Mouse (Mus musculus) liver, adult 2 months (tissue): ENCODE data around the gene Ptpru. TPM values are rescaled to one million over a fixed set of nuclear protein-coding genes. Genes with fewer than 3 reads are reported as not detected.

Experiments
- DNase-seq: peaks from one replicate; pipeline ENCODE4 v3.0.0-alpha.2; 2011; ENCODE audit warnings: low read depth, low spot score; ENCODE audit errors: extremely low read depth
- H3K27ac ChIP-seq: fragments of 200-500 bp; replicated peaks from 2 replicates; pipeline ENCODE4 v1.5.1; 2012; ENCODE audit warnings: low read depth, mild to moderate bottlenecking, control low read depth, inconsistent platforms, low read length; ENCODE audit not compliant: insufficient read depth
- H3K27me3 ChIP-seq: fragments of 200-500 bp; 2 replicates; pipeline ENCODE4 v1.6.1; 2012; ENCODE audit warnings: mild to moderate bottlenecking, moderate library complexity, low read length, inconsistent platforms; ENCODE audit not compliant: control insufficient read depth, insufficient read depth
- H3K36me3 ChIP-seq: fragments of 200-500 bp; 2 replicates; pipeline ENCODE4 v1.6.1; 2012; ENCODE audit warnings: low read length, inconsistent platforms; ENCODE audit not compliant: control insufficient read depth, insufficient read depth
- H3K4me1 ChIP-seq: fragments of 200-500 bp; 2 replicates; pipeline ENCODE4 v1.6.1; 2011; ENCODE audit warnings: low read length; ENCODE audit not compliant: control insufficient read depth, insufficient read depth
- H3K4me3 ChIP-seq: fragments of 200-500 bp; 2 replicates; pipeline ENCODE4 v1.5.1; 2011; ENCODE audit warnings: low read depth, mild to moderate bottlenecking, control low read depth, low read length, moderate library complexity; ENCODE audit not compliant: insufficient read depth
- H3K79me2 ChIP-seq: fragments of 200-500 bp; 2 replicates; pipeline ENCODE4 v1.6.1; 2012; ENCODE audit warnings: inconsistent platforms, mild to moderate bottlenecking, low read length, moderate library complexity; ENCODE audit not compliant: control insufficient read depth, insufficient read depth
- H3K9ac ChIP-seq: fragments of 200-500 bp; 2 replicates; pipeline ENCODE4 v1.6.1; 2012; ENCODE audit warnings: low read depth, mild to moderate bottlenecking, control low read depth, inconsistent platforms, low read length
- CTCF ChIP-seq: fragments of 200-500 bp; IDR thresholded peaks from 2 replicates; pipeline ENCODE4 v1.5.1; 2011; ENCODE audit warnings: low read depth, low read length, control low read depth
- POLR2A ChIP-seq: fragments of 200-500 bp; IDR thresholded peaks from 2 replicates; pipeline ENCODE4 v1.6.1; 2011; ENCODE audit warnings: low read length, control low read depth; ENCODE audit not compliant: insufficient read depth; ENCODE audit errors: extremely low read depth
- WGBS: fragments of 180-500 bp; shearing (Covaris S2); methylation state at CpG from one replicate; pipeline ENCODE4 v1.1.7; 2018; 5-methylcytosine and 5-hydroxymethylcytosine counted together
- polyA plus RNA-seq: library from polyadenylated mRNA; depleted of rRNA; stranded (reverse); fragments of >200 nt; gene quantifications from 2 replicates; pipeline ENCODE4 v1.2.3, GENCODE M21; 2012
- total RNA-seq: library from RNA; depleted of rRNA; stranded (reverse); fragments of >200 nt; gene quantifications from 2 replicates; pipeline ENCODE4 v1.2.3, GENCODE M21; 2014

Gene Ptpru
- total and polyA plus RNA-seq, 2 experiments, result 0.09 to 0.27 TPM

- Histone ChIP-seq H3K4me1 (peaks cover 1% of the 10 kb centered on the region; the same call in 1 of the 2 replicates), H3K9ac (no peak overlapping the region), H3K79me2 (no peaks in the 10 kb centered on the region), H3K4me3 (no peak overlapping the region), H3K36me3 (no peaks in the 10 kb centered on the region), H3K27ac (no peak overlapping the region), H3K27me3 (peaks cover 3% of the 10 kb centered on the region; the same call in 1 of the 2 replicates)
- no peak for TF ChIP-seq POLR2A
- no peak for TF ChIP-seq CTCF
- no peak for DNase-seq
- WGBS, result 77% methylated on average over 5 of the region's 5 CpGs
Measured at GRCm38 (mm10) chr4:131831546-131832045, 6.5 kb downstream of the Ptpru start.

DNA sequence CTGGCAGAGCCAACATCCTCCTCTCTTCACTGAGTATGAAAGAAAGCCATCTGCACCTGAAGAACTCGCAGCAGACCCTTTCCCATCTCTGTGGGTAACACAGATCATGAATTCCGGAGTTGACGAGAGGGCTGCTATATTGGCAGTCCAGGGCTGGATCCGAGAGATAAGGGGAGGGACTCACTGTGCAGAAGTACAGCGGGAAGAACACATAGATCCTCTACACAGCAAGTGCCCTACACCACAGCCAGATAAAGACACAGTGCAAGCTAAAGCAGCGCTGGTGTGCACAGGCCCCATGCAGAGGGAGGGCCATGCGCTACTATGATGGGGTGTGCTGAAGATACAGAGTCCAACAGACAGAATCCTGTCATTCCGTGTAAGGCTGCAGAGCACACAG, 9.0 kb downstream of the Ptpru start:
- no peaks in the 10 kb centered on the region for H3K36me3 ChIP-seq
- WGBS, result 67% methylated on average over 8 of the region's 8 CpGs
- no peak for TF ChIP-seq CTCF
- no peak for TF ChIP-seq POLR2A
- no peaks in the 10 kb centered on the region for H3K27me3 ChIP-seq
- DNase-seq, result no peak
- H3K9ac ChIP-seq, result no peak overlapping the region
- no peak overlapping the region for H3K4me3 ChIP-seq
- no peaks in the 10 kb centered on the region for H3K4me1 ChIP-seq
- no peak overlapping the region for H3K27ac ChIP-seq
- H3K79me2 ChIP-seq, result no peaks in the 10 kb centered on the region

GRCm38 (mm10) chr4:131826905-131827304, 11.2 kb downstream of the Ptpru start:
- Histone ChIP-seq H3K9ac (no peak overlapping the region), H3K79me2 (no peaks in the 10 kb centered on the region), H3K4me1 (no peaks in the 10 kb centered on the region), H3K4me3 (no peak overlapping the region), H3K27me3 (no peaks in the 10 kb centered on the region), H3K36me3 (no peaks in the 10 kb centered on the region), H3K27ac (no peak overlapping the region)
- no peak for TF ChIP-seq CTCF
- TF ChIP-seq POLR2A, result no peak
- WGBS, result 34% methylated on average over 6 of the region's 6 CpGs
- no peak for DNase-seq

GRCm38 (mm10) chr4:131825830-131826229, 12.3 kb downstream of the Ptpru start:
- H3K4me3 ChIP-seq, result no peak overlapping the region
- no peaks in the 10 kb centered on the region for H3K4me1 ChIP-seq
- peak; percentile 29 for DNase-seq
- 31% methylated on average over 8 of the region's 8 CpGs for WGBS
- TF ChIP-seq CTCF, result peak; percentile 88
- no peak for TF ChIP-seq POLR2A
- no peak overlapping the region for H3K27ac ChIP-seq
- H3K27me3 ChIP-seq, result no peaks in the 10 kb centered on the region
- no peak overlapping the region for H3K9ac ChIP-seq
- H3K79me2 ChIP-seq, result no peaks in the 10 kb centered on the region
- H3K36me3 ChIP-seq, result no peaks in the 10 kb centered on the region

DNA sequence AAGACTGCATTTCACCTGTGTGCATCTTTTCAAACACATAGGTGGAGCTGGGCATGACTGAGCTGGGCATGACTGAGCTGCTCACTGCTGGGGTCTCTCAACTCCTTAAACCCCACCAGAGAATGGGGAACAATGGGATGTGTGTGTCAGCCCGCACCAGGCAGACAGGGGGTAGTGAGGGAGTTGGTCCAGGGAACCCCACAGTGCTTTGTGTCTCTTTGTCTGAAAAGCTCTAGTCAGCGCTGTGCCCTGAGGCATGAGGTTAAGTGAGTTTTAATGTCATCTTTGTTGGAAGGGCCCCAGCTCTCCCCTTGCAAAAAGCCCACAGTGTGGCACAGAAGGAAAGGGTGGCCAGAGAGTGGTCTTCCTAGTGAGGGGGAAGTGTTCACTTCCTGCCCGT, 13.1 kb downstream of the Ptpru start:
- H3K4me1 ChIP-seq, result no peaks in the 10 kb centered on the region

GRCm38 (mm10) chr4:131822583-131822982, 15.5 kb downstream of the Ptpru start:
- WGBS, result 80% methylated on average over 3 of the region's 3 CpGs
- no peak overlapping the region for H3K9ac ChIP-seq

More for the DNA sequence above, 13.1 kb downstream of the Ptpru start:
- no peaks in the 10 kb centered on the region for H3K79me2 ChIP-seq
- H3K4me3 ChIP-seq, result no peak overlapping the region
- no peaks in the 10 kb centered on the region for H3K36me3 ChIP-seq
- TF ChIP-seq CTCF, result no peak
- no peak for TF ChIP-seq POLR2A
- DNase-seq, result no peak
- no peak overlapping the region for H3K9ac ChIP-seq
- no peak overlapping the region for H3K27ac ChIP-seq
- WGBS, result 72% methylated on average over 3 of the region's 3 CpGs
- 0 out of 2 replicates have a peak, but pooled peaks cover 3% of the 10 kb centered on the region for H3K27me3 ChIP-seq

More at GRCm38 (mm10) chr4:131822583-131822982, 15.5 kb downstream of the Ptpru start:
- Histone ChIP-seq H3K27ac (no peak overlapping the region), H3K79me2 (no peaks in the 10 kb centered on the region), H3K4me3 (no peak overlapping the region), H3K27me3 (0 out of 2 replicates have a peak, but pooled peaks cover 5% of the 10 kb centered on the region), H3K4me1 (no peaks in the 10 kb centered on the region), H3K36me3 (no peaks in the 10 kb centered on the region)
- no peak for DNase-seq
- TF ChIP-seq CTCF (no peak), POLR2A (no peak)
